Mouse (Mus musculus) forebrain, postnatal 0 days (tissue): ENCODE measurements around the gene Nmrk2. TPM values are rescaled to one million over a fixed set of nuclear protein-coding genes. Genes with fewer than 3 reads are reported as not detected.

Source experiments
- ATAC-seq: fragments of 200-750 bp; cut with Nextera tagmentation; 2 replicates; pipeline ENCODE4 v1.8.0; 2017; ENCODE audit warnings: mild to moderate bottlenecking, moderate library complexity
- DNase-seq: peaks from one replicate; pipeline ENCODE4 v3.0.0-alpha.2; 2015
- H3K27ac ChIP-seq: fragments of 300-500 bp; sonication (generic); 2 replicates; pipeline ENCODE4 v1.5.1; 2014; ENCODE audit warnings: low read depth, mild to moderate bottlenecking, antibody characterized with exemption, low read length, moderate library complexity, mixed read lengths
- H3K27me3 ChIP-seq: fragments of 300-500 bp; sonication (generic); 2 replicates; pipeline ENCODE4 v1.6.1; 2014; ENCODE audit warnings: mild to moderate bottlenecking, low read length, mixed read lengths; ENCODE audit not compliant: insufficient read depth
- H3K36me3 ChIP-seq: fragments of 300-500 bp; sonication (generic); 2 replicates; pipeline ENCODE4 v1.6.1; 2014; ENCODE audit warnings: mild to moderate bottlenecking, moderate library complexity; ENCODE audit not compliant: insufficient read depth
- H3K4me1 ChIP-seq: fragments of 300-500 bp; sonication (generic); 2 replicates; pipeline ENCODE4 v1.6.1; 2014; ENCODE audit warnings: antibody characterized with exemption; ENCODE audit not compliant: insufficient read depth
- H3K4me2 ChIP-seq: fragments of 300-500 bp; sonication (generic); 2 replicates; pipeline ENCODE4 v1.6.1; 2014; ENCODE audit warnings: low read depth, mild to moderate bottlenecking, moderate library complexity
- H3K4me3 ChIP-seq: fragments of 300-500 bp; sonication (generic); 2 replicates; pipeline ENCODE4 v1.5.1; 2014; ENCODE audit warnings: low read depth, low read length, mixed read lengths
- H3K9ac ChIP-seq: fragments of 300-500 bp; sonication (generic); 2 replicates; pipeline ENCODE4 v1.6.1; 2014; ENCODE audit warnings: mild to moderate bottlenecking
- H3K9me3 ChIP-seq: fragments of 300-500 bp; sonication (generic); 2 replicates; pipeline ENCODE4 v1.6.1; 2016; ENCODE audit warnings: low read length
- CTCF ChIP-seq: sonication (generic); IDR thresholded peaks from 2 replicates; pipeline ENCODE4 v1.5.1; 2016; ENCODE audit warnings: antibody characterized with exemption, control low read depth, low read depth
- WGBS: fragments of 180-500 bp; shearing (Covaris S2); extraction: QIAGEN DNeasy Blood & Tissue Kit; methylation state at CpG from one replicate; pipeline ENCODE4 v1.1.7; 2014; 5-methylcytosine and 5-hydroxymethylcytosine counted together
- polyA plus RNA-seq: library from polyadenylated mRNA; unstranded; fragments of >200 nt; fragmentation: Nextera tagmentation; extraction: Ambion mirVana; gene quantifications from 2 replicates; pipeline ENCODE4 v1.2.1, GENCODE M21; 2015
- total RNA-seq: library from RNA; depleted of rRNA; stranded (reverse); fragments of >200 nt; gene quantifications from 2 replicates; pipeline ENCODE4 v1.2.3, GENCODE M21; 2014

The Nmrk2 gene
- total and polyA plus RNA-seq, 2 experiments from 2014 or later = not detected

GRCm38 (mm10) chr10:81240876-81241275, 39.0 kb upstream of the Nmrk2 start:
- ATAC-seq (peak; percentile 25; the same call in 1 of the 2 replicates), DNase-seq (peak; percentile 72)

GRCm38 (mm10) chr10:81238618-81239017, 36.8 kb upstream of the Nmrk2 start:
- no peak for ATAC-seq
- Histone ChIP-seq H3K9me3 (no peaks in the 10 kb centered on the region), H3K4me3 (no peak overlapping the region), H3K36me3 (peaks cover 7% of the 10 kb centered on the region; the same call in 1 of the 2 replicates), H3K9ac (no peak overlapping the region), H3K4me1 (0 out of 2 replicates have a peak, but pooled peaks cover 2% of the 10 kb centered on the region), H3K27ac (no peak overlapping the region), H3K27me3 (peaks cover 4% of the 10 kb centered on the region; the same call in 1 of the 2 replicates), H3K4me2 (no peak overlapping the region)
- WGBS = 80% methylated on average over 2 of the region's 2 CpGs
- no peak for TF ChIP-seq CTCF
- DNase-seq = no peak

More at GRCm38 (mm10) chr10:81240876-81241275, 39.0 kb upstream of the Nmrk2 start:
- peaks cover 7% of the 10 kb centered on the region; the same call in 1 of the 2 replicates for H3K36me3 ChIP-seq
- H3K4me3 ChIP-seq = no peak overlapping the region
- TF ChIP-seq CTCF = peak; percentile 74
- peaks cover 4% of the 10 kb centered on the region; the same call in 1 of the 2 replicates for H3K27me3 ChIP-seq
- WGBS = 20% methylated on average over 13 of the region's 13 CpGs
- H3K9me3 ChIP-seq = no peaks in the 10 kb centered on the region
- no peaks in the 10 kb centered on the region for H3K4me1 ChIP-seq
- no peak overlapping the region for H3K4me2 ChIP-seq
- no peak overlapping the region for H3K27ac ChIP-seq
- no peak overlapping the region for H3K9ac ChIP-seq

- no peak for TF ChIP-seq CTCF
- Histone ChIP-seq H3K36me3 (0 out of 2 replicates have a peak, but pooled peaks cover 4% of the 10 kb centered on the region), H3K9me3 (no peaks in the 10 kb centered on the region), H3K27ac (no peak overlapping the region), H3K4me2 (no peak overlapping the region), H3K27me3 (peaks cover 4% of the 10 kb centered on the region; the same call in 1 of the 2 replicates), H3K4me3 (no peak overlapping the region), H3K9ac (no peak overlapping the region), H3K4me1 (0 out of 2 replicates have a peak, but pooled peaks cover 4% of the 10 kb centered on the region)
- 87% methylated on average over 12 of the region's 12 CpGs for WGBS
- no peak for ATAC-seq
- no peak for DNase-seq
Measured at GRCm38 (mm10) chr10:81236471-81237268, 34.8 kb upstream of the Nmrk2 start.

- Histone ChIP-seq H3K27me3 (no peaks in the 10 kb centered on the region), H3K4me2 (peak overlapping the region; percentile 73), H3K36me3 (0 out of 2 replicates have a peak, but pooled peaks cover 4% of the 10 kb centered on the region), H3K4me3 (no peak overlapping the region), H3K4me1 (peaks cover 7% of the 10 kb centered on the region), H3K27ac (no peak overlapping the region), H3K9me3 (no peaks in the 10 kb centered on the region), H3K9ac (no peak overlapping the region)
- no peak for TF ChIP-seq CTCF
- WGBS = 81% methylated on average over 6 of the region's 6 CpGs
- ATAC-seq (no peak), DNase-seq (no peak)
Measured at GRCm38 (mm10) chr10:81234206-81234605, 32.4 kb upstream of the Nmrk2 start.

GRCm38 (mm10) chr10:81233226-81233585, 31.4 kb upstream of the Nmrk2 start:
- no peak for DNase-seq
- TF ChIP-seq CTCF = no peak

GRCm38 (mm10) chr10:81232580-81233225, 30.9 kb upstream of the Nmrk2 start, which contains the start of gene Zfr2:
Gene Zfr2 (plus strand): TSS chr10:81233155.
- H3K4me3 ChIP-seq = peak within 1 kb of the TSS; percentile 72
- peak within 1 kb of the TSS; percentile 81 for H3K9ac ChIP-seq
- TF ChIP-seq CTCF = no peak
- 15% methylated on average over 29 of the region's 29 CpGs for WGBS
- peaks cover 17% of the 10 kb centered on the region for H3K4me1 ChIP-seq
- 0 out of 2 replicates have a peak, but pooled peaks cover 2% of the 10 kb centered on the region for H3K36me3 ChIP-seq
- H3K27ac ChIP-seq = peak within 1 kb of the TSS; percentile 62
- peak within 1 kb of the TSS; percentile 73 for H3K4me2 ChIP-seq
- no peaks in the 10 kb centered on the region for H3K9me3 ChIP-seq
- ATAC-seq (peak; percentile 72), DNase-seq (peak; percentile 90)
- H3K27me3 ChIP-seq = no peaks in the 10 kb centered on the region

More at GRCm38 (mm10) chr10:81233226-81233585, 31.4 kb upstream of the Nmrk2 start:
- no peaks in the 10 kb centered on the region for H3K27me3 ChIP-seq
- H3K4me1 ChIP-seq = peaks cover 17% of the 10 kb centered on the region
- H3K9ac ChIP-seq = peak overlapping the region; percentile 81
- H3K36me3 ChIP-seq = 0 out of 2 replicates have a peak, but pooled peaks cover 4% of the 10 kb centered on the region
- peak; percentile 21 for ATAC-seq
- WGBS = 4% methylated on average over 21 of the region's 28 CpGs
- peak overlapping the region; percentile 62 for H3K27ac ChIP-seq
- H3K4me3 ChIP-seq = peak overlapping the region; percentile 72
- peak overlapping the region; percentile 73 for H3K4me2 ChIP-seq
- H3K9me3 ChIP-seq = no peaks in the 10 kb centered on the region
